Mouse (Mus musculus) cerebellum, adult 2 months (tissue): ENCODE results near the gene Zfp451. TPM values are rescaled to one million over a fixed set of nuclear protein-coding genes. Genes with fewer than 3 reads are reported as not detected.
A peak's percentile ranks its signal among the peaks of the same experiment; 100 is the strongest.
"Not testable (repeated sequence)": the region's sequence is repeated elsewhere in the genome, so short reads cannot be mapped to it uniquely, and the experiment has no call there.

Source experiments
- DNase-seq, 2 experiments: peaks; one replicate each; pipeline ENCODE4 v3.0.0; 2021
- H3K27ac ChIP-seq: fragments of 200-500 bp; 2 replicates; pipeline ENCODE4 v1.5.1; 2012; ENCODE audit warnings: low read length, control low read depth, inconsistent platforms; ENCODE audit not compliant: insufficient read depth
- H3K27me3 ChIP-seq: fragments of 200-500 bp; 2 replicates; pipeline ENCODE4 v1.6.1; 2012; ENCODE audit warnings: inconsistent platforms, mild to moderate bottlenecking, low read length, moderate library complexity; ENCODE audit not compliant: control insufficient read depth, insufficient read depth
- H3K4me1 ChIP-seq: fragments of 200-500 bp; 2 replicates; pipeline ENCODE4 v1.6.1; 2011; ENCODE audit warnings: low read length; ENCODE audit not compliant: control insufficient read depth, insufficient read depth
- H3K4me3 ChIP-seq: fragments of 200-500 bp; replicated peaks from 2 replicates; pipeline ENCODE3; 2011; ENCODE audit warnings: mild to moderate bottlenecking, low read depth, low read length, control low read depth; ENCODE audit not compliant: insufficient read depth
- CTCF ChIP-seq: fragments of 200-500 bp; IDR thresholded peaks from 2 replicates; pipeline ENCODE4 v1.5.1; 2011; ENCODE audit warnings: low read depth, mild to moderate bottlenecking, control low read depth, low read length, moderate library complexity, borderline replicate concordance; ENCODE audit not compliant: insufficient read depth
- POLR2A ChIP-seq: fragments of 200-500 bp; IDR thresholded peaks from 2 replicates; pipeline ENCODE4 v1.6.1; 2011; ENCODE audit warnings: low read length, control low read depth, borderline replicate concordance; ENCODE audit not compliant: insufficient read depth
- WGBS: fragments of 180-500 bp; shearing (Covaris S2); methylation state at CpG from one replicate; pipeline ENCODE4 v1.1.7; 2018; 5-methylcytosine and 5-hydroxymethylcytosine counted together
- polyA plus RNA-seq: library from polyadenylated mRNA; depleted of rRNA; stranded (reverse); fragments of >200 nt; gene quantifications from 2 replicates; pipeline ENCODE4 v1.2.3, GENCODE M21; 2012

Zfp451 gene
- polyA plus RNA-seq, 1 experiment: 21.9 TPM

- whole genome bisulfite sequencing: 53% methylated on average over 18 of the region's 18 CpGs
Measured at GRCm38 (mm10) chr1:33756258-33757032, 58.0 kb downstream of the Zfp451 start.

GRCm38 (mm10) chr1:33755799-33756198, 58.6 kb downstream of the Zfp451 start:
- H3K27me3 ChIP-seq: no peaks in the 10 kb centered on the region
- no peak overlapping the region for H3K4me3 ChIP-seq
- H3K4me1 ChIP-seq: peaks cover 4% of the 10 kb centered on the region; the same call in 1 of the 2 replicates
- WGBS: 74% methylated on average over 7 of the region's 7 CpGs
- TF ChIP-seq POLR2A (no peak), CTCF (no peak)
- no peak for DNase-seq
- H3K27ac ChIP-seq: no peak overlapping the region

More at GRCm38 (mm10) chr1:33756258-33757032, 58.0 kb downstream of the Zfp451 start:
- Histone ChIP-seq H3K4me3 (peak overlapping the region; percentile 57), H3K27ac (no peak overlapping the region), H3K4me1 (no peaks in the 10 kb centered on the region; the same call in 1 of the 2 replicates), H3K27me3 (no peaks in the 10 kb centered on the region)
- no peak for DNase-seq
- TF ChIP-seq CTCF: no peak
- no peak for TF ChIP-seq POLR2A

GRCm38 (mm10) chr1:33754965-33755735, 59.2 kb downstream of the Zfp451 start:
- TF ChIP-seq CTCF (no peak), POLR2A (no peak)
- DNase-seq: no peak
- H3K4me1 ChIP-seq: peaks cover 4% of the 10 kb centered on the region; the same call in 1 of the 2 replicates
- no peak overlapping the region for H3K4me3 ChIP-seq
- no peaks in the 10 kb centered on the region for H3K27me3 ChIP-seq
- 68% methylated on average over 21 of the region's 21 CpGs for WGBS
- H3K27ac ChIP-seq: no peak overlapping the region

- 91% methylated on average over 17 of the region's 17 CpGs for WGBS
- no peaks in the 10 kb centered on the region for H3K27me3 ChIP-seq
- H3K4me1 ChIP-seq: peaks cover 4% of the 10 kb centered on the region; the same call in 1 of the 2 replicates
- H3K4me3 ChIP-seq: no peak overlapping the region
- no peak overlapping the region for H3K27ac ChIP-seq
- DNase-seq: no peak
- TF ChIP-seq CTCF (no peak), POLR2A (no peak)
Measured at GRCm38 (mm10) chr1:33754089-33754488, 60.3 kb downstream of the Zfp451 start.

- TF ChIP-seq POLR2A (no peak), CTCF (no peak)
- 12% methylated on average over 10 of the region's 10 CpGs for WGBS
- H3K27ac ChIP-seq: peak overlapping the region; percentile 75
- no peaks in the 10 kb centered on the region for H3K27me3 ChIP-seq
- DNase-seq: peak; percentile 56 to 77
- H3K4me3 ChIP-seq: no peak overlapping the region
- peaks cover 4% of the 10 kb centered on the region; the same call in 1 of the 2 replicates for H3K4me1 ChIP-seq
Measured at GRCm38 (mm10) chr1:33751283-33751682, 63.1 kb downstream of the Zfp451 start.

- DNase-seq, H3K27me3 ChIP-seq, H3K4me3 ChIP-seq, H3K4me1 ChIP-seq, H3K27ac ChIP-seq: not testable (repeated sequence)
- WGBS: 85% methylated on average over 4 of the region's 4 CpGs
Measured at GRCm38 (mm10) chr1:33749709-33750108, 64.7 kb downstream of the Zfp451 start.

GRCm38 (mm10) chr1:33749109-33749508, 65.3 kb downstream of the Zfp451 start:
- Histone ChIP-seq H3K4me1 (peaks cover 4% of the 10 kb centered on the region; the same call in 1 of the 2 replicates), H3K27ac (no peak overlapping the region), H3K27me3 (no peaks in the 10 kb centered on the region), H3K4me3 (no peak overlapping the region)
- no peak for DNase-seq
- TF ChIP-seq CTCF: no peak
- TF ChIP-seq POLR2A: no peak
- 96% methylated on average over 11 of the region's 11 CpGs for WGBS
